Mouse (Mus musculus) C2C12 (cell line): ENCODE results near the gene Styx. TPM values are rescaled to one million over a fixed set of nuclear protein-coding genes. Genes with fewer than 3 reads are reported as not detected.

ENCODE experiments used
- H3K27me3 ChIP-seq: one replicate; pipeline ENCODE4 v1.6.1; 2011; ENCODE audit not compliant: control insufficient read depth, insufficient read depth, insufficient read length
- H3K36me3 ChIP-seq: one replicate; pipeline ENCODE4 v1.6.1; 2011; ENCODE audit not compliant: control insufficient read depth, insufficient read depth
- H3K4me3 ChIP-seq: one replicate; pipeline ENCODE4 v1.5.1; 2011; ENCODE audit warnings: mild to moderate bottlenecking, control low read depth; ENCODE audit not compliant: poor library complexity, insufficient read depth, severe bottlenecking
- H3K79me2 ChIP-seq: one replicate; pipeline ENCODE4 v1.6.1; 2011; ENCODE audit not compliant: control insufficient read depth, insufficient read depth
- H3K79me3 ChIP-seq: one replicate; pipeline ENCODE4 v1.6.1; 2011; ENCODE audit warnings: low read depth, control low read depth
- H3ac ChIP-seq: one replicate; pipeline ENCODE3; 2011; ENCODE audit warnings: low read depth; ENCODE audit not compliant: control insufficient read depth, insufficient read length
- CEBPB ChIP-seq: IDR thresholded peaks from one replicate; pipeline ENCODE4 v1.6.1; 2011; ENCODE audit warnings: low read depth, mild to moderate bottlenecking, control low read depth, moderate library complexity
- CTCF ChIP-seq: IDR thresholded peaks from one replicate; pipeline ENCODE4 v1.5.1; 2011; ENCODE audit not compliant: control insufficient read depth, insufficient read depth, insufficient read length
- FOSL1 ChIP-seq: IDR thresholded peaks from one replicate; pipeline ENCODE4 v1.8.0; 2011; ENCODE audit warnings: mild to moderate bottlenecking, low read length; ENCODE audit not compliant: poor library complexity, insufficient read depth, severe bottlenecking
- MAX ChIP-seq: IDR thresholded peaks from one replicate; pipeline ENCODE4 v1.6.1; 2011; ENCODE audit warnings: mild to moderate bottlenecking, control low read depth
- MYOD1 ChIP-seq: IDR thresholded peaks from one replicate; pipeline ENCODE4 v1.6.1; 2011; ENCODE audit warnings: low read depth; ENCODE audit not compliant: control insufficient read depth, insufficient read length
- MYOG ChIP-seq: IDR thresholded peaks from one replicate; pipeline ENCODE4 v1.6.1; 2011; ENCODE audit not compliant: control insufficient read depth, insufficient read length; ENCODE audit errors: extremely low read depth
- USF1 ChIP-seq: IDR thresholded peaks from one replicate; pipeline ENCODE4 v1.6.1; 2011; ENCODE audit warnings: low read depth, mild to moderate bottlenecking, control low read depth, moderate library complexity
- polyA plus RNA-seq: library from polyadenylated mRNA; unstranded; fragments of >200 nt; fragmentation: generic; extraction: Trizol; gene quantifications from one replicate; pipeline ENCODE4 v1.2.1, GENCODE M21; 2012; ENCODE audit warnings: missing spikeins

Styx gene
- polyA plus RNA-seq, 1 experiment = 6.7 TPM

DNA sequence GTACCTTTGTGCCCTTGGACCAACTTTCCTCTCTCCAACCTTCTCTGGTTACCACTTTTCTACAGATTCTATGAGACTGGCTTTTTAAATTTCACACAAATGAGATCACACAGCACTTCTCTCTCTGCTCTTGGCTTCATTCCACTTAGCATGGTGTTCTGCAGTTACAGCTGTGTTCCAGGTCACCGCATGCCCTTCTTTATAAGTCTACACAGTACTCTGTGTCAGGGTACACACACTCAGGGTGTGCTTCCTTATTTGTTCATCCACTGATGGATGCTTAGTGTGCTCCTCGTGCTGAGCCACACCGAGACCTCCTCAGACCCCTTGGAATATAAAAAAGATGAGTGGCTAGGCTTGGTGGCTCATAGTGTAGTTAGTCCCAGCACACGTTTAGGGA is 30.8 kb upstream of the Styx start:
- H3ac ChIP-seq = no peak overlapping the region
- no peaks in the 10 kb centered on the region for H3K36me3 ChIP-seq
- H3K4me3 ChIP-seq = no peak overlapping the region
- H3K79me3 ChIP-seq = peaks cover 22% of the 10 kb centered on the region
- peaks cover 31% of the 10 kb centered on the region for H3K79me2 ChIP-seq
- no peak for TF ChIP-seq MYOD1
- no peak for TF ChIP-seq MYOG
- no peak for TF ChIP-seq CTCF
- TF ChIP-seq CEBPB = no peak
- TF ChIP-seq MAX = no peak
- TF ChIP-seq USF1 = no peak
- TF ChIP-seq FOSL1 = no peak
- H3K27me3 ChIP-seq = no peaks in the 10 kb centered on the region

DNA sequence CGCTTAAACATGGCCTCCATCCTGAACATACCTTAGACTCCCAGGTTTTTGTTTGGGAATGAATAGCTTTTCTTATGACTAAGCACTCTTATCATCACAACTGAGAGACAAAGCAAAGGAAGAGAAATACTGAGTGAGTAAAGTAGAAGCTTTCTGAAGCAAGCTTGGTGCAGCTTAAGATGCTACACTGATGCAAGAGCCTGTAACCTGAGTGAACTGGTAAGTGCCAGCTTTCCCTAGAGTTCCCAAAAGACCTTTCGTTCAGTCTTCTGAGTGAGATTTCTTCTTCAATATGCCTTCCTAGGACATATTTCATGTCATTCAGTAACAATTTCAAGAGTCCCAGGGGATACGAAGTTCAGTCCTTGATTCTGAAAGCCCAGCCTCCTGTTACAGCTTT is 29.8 kb upstream of the Styx start:
- H3ac ChIP-seq = no peak overlapping the region
- no peak overlapping the region for H3K4me3 ChIP-seq
- H3K27me3 ChIP-seq = no peaks in the 10 kb centered on the region
- peaks cover 22% of the 10 kb centered on the region for H3K79me2 ChIP-seq
- no peaks in the 10 kb centered on the region for H3K36me3 ChIP-seq
- H3K79me3 ChIP-seq = peaks cover 18% of the 10 kb centered on the region
- no peak for TF ChIP-seq CEBPB
- TF ChIP-seq MAX = no peak
- no peak for TF ChIP-seq FOSL1
- TF ChIP-seq CTCF = no peak
- no peak for TF ChIP-seq USF1
- no peak for TF ChIP-seq MYOD1
- no peak for TF ChIP-seq MYOG

DNA sequence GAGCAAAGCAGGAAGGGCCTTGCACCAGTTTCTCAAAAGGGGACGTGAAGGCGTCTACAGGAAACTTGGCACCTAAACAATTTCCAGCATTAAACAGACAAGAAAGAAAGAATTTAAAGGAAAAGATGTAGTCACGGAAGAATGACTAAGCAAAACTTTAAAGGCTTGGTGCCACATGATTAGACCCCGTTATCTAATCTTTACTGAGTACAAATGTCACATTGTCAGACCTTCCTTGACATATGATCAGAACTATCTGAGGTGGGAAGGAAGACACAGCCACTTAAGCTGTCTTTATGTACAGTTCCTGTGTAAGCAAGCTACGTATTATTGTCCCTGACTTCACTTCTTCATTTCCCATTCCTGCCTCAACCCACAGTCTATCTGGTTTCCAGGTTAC is 29.3 kb upstream of the Styx start:
- no peak for TF ChIP-seq CEBPB
- no peak for TF ChIP-seq MAX
- TF ChIP-seq CTCF = no peak
- no peak for TF ChIP-seq MYOD1
- no peak for TF ChIP-seq FOSL1
- TF ChIP-seq USF1 = no peak
- no peak for TF ChIP-seq MYOG
- peaks cover 16% of the 10 kb centered on the region for H3K79me2 ChIP-seq
- H3K36me3 ChIP-seq = no peaks in the 10 kb centered on the region
- no peak overlapping the region for H3K4me3 ChIP-seq
- H3K79me3 ChIP-seq = peaks cover 13% of the 10 kb centered on the region
- H3ac ChIP-seq = no peak overlapping the region
- no peaks in the 10 kb centered on the region for H3K27me3 ChIP-seq

DNA sequence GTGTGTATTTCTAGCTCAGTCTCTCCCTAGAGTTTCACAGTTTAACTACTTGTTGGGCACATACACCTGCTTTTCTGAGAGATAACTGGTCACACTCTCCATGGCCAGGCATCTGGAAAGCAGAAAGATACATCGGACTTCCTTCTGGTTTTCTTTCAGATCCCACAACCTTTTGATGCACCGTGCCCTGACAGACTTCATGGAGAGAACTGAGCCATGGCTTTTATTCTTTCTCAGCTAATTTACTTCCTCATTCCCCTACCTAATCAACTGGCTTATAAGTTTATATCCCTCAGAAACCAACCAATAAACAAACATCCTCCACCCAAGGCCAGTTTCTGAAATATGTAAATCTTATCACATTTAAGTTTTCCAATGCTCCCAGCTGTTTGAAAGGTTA is 28.4 kb upstream of the Styx start:
- Histone ChIP-seq H3K27me3 (no peaks in the 10 kb centered on the region), H3K79me3 (peaks cover 5% of the 10 kb centered on the region), H3K4me3 (no peak overlapping the region), H3ac (no peak overlapping the region), H3K36me3 (no peaks in the 10 kb centered on the region), H3K79me2 (peaks cover 8% of the 10 kb centered on the region)
- TF ChIP-seq MAX (no peak), MYOD1 (no peak), CTCF (no peak), FOSL1 (no peak), CEBPB (no peak), MYOG (no peak), USF1 (no peak)

DNA sequence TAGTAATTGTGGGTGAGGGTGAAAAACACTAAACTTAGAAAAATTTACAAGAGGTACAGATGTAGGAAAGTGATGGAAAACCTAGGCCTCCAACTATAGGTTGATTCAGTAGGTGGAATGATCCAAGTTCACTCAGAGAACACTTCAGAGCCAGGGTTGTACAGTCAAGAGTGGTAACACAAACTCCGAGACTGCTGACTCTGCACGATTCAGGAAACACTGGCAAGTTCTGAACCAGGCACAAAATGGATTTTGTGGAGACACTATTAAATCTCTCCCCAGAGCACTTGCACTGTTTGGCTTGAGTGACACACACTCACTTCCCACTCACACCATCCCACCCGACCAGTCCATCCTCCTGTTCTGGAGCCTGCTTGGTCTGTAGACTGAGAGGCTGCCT is 27.6 kb upstream of the Styx start:
- no peak overlapping the region for H3ac ChIP-seq
- TF ChIP-seq CEBPB (no peak), CTCF (no peak), MAX (no peak), MYOD1 (no peak)
- no peak overlapping the region for H3K4me3 ChIP-seq
- H3K79me3 ChIP-seq = no peaks in the 10 kb centered on the region
- no peaks in the 10 kb centered on the region for H3K27me3 ChIP-seq
- no peaks in the 10 kb centered on the region for H3K36me3 ChIP-seq
- no peaks in the 10 kb centered on the region for H3K79me2 ChIP-seq

DNA sequence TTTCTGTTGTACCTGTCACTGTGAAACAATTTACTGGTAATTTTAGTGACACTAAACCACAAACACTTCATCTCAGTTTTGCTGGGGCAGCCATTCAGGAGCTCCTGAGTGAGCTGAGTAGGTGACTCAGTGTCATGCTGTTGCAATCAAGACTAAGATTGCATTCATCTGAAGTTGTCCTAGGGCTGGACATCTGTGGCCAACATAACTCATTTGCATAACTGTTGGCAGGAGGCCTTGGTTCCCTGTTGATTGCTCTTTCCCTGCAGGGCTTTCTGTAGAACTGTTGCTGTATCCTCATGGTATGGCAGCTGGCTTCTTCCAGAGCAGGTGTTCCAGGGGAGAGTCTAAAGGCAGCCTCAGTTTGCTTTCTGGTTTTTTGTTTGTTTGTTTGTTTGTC is 25.4 kb upstream of the Styx start:
- Histone ChIP-seq H3K27me3 (no peaks in the 10 kb centered on the region), H3ac (no peak overlapping the region)

More for the DNA sequence above, 25.4 kb upstream of the Styx start:
- Histone ChIP-seq H3K4me3 (no peak overlapping the region), H3K36me3 (no peaks in the 10 kb centered on the region), H3K79me3 (peaks cover 9% of the 10 kb centered on the region), H3K79me2 (peaks cover 10% of the 10 kb centered on the region)
- TF ChIP-seq MYOG (no peak), CEBPB (peak; percentile 83)
